Mouse (Mus musculus): ENCODE measurements around the gene Fgfr2. TPM values are rescaled to one million over a fixed set of nuclear protein-coding genes. Genes with fewer than 3 reads are reported as not detected.

Gene Fgfr2
- polyA plus RNA-seq, 2 experiments from 2014 or later: not detected

- ATAC-seq: no peak
Observed at GRCm38 (mm10) chr7:132768498-132769344, 354.4 kb downstream of the Fgfr2 start.

- ATAC-seq: peak; percentile 41
Observed at GRCm38 (mm10) chr7:132767999-132768370, 355.2 kb downstream of the Fgfr2 start.

- ATAC-seq: no peak
Observed at GRCm38 (mm10) chr7:132767233-132767998, 355.7 kb downstream of the Fgfr2 start.

GRCm38 (mm10) chr7:132766235-132766871, 356.8 kb downstream of the Fgfr2 start:
- ATAC-seq: peak; percentile 6

GRCm38 (mm10) chr7:132765629-132766186, 357.4 kb downstream of the Fgfr2 start:
- no peak for ATAC-seq

- ATAC-seq: peak; percentile 49
Observed at GRCm38 (mm10) chr7:132764896-132765491, 358.2 kb downstream of the Fgfr2 start.

- no peak for ATAC-seq
Observed at GRCm38 (mm10) chr7:132764314-132764713, 358.8 kb downstream of the Fgfr2 start.

- ATAC-seq: no peak
Observed at GRCm38 (mm10) chr7:132763911-132764310, 359.2 kb downstream of the Fgfr2 start.

- ATAC-seq: no peak
Observed at GRCm38 (mm10) chr7:132763351-132763750, 359.8 kb downstream of the Fgfr2 start.

- no peak for ATAC-seq
Observed at GRCm38 (mm10) chr7:132761409-132761808, 361.7 kb downstream of the Fgfr2 start.

GRCm38 (mm10) chr7:132760589-132761180, 362.5 kb downstream of the Fgfr2 start:
- no peak for ATAC-seq

- no peak for ATAC-seq
Observed at GRCm38 (mm10) chr7:132759926-132760325, 363.2 kb downstream of the Fgfr2 start.

- ATAC-seq: no peak
Observed at GRCm38 (mm10) chr7:132759405-132759891, 363.7 kb downstream of the Fgfr2 start.

GRCm38 (mm10) chr7:132758875-132759274, 364.3 kb downstream of the Fgfr2 start:
- no peak for ATAC-seq

GRCm38 (mm10) chr7:132756325-132756724, 366.8 kb downstream of the Fgfr2 start:
- no peak for ATAC-seq

- no peak for ATAC-seq
Observed at GRCm38 (mm10) chr7:132754389-132754750, 368.8 kb downstream of the Fgfr2 start.

- ATAC-seq: no peak
Observed at GRCm38 (mm10) chr7:132753518-132754388, 369.4 kb downstream of the Fgfr2 start.

- no peak for ATAC-seq
Observed at GRCm38 (mm10) chr7:132751716-132752115, 371.4 kb downstream of the Fgfr2 start.

GRCm38 (mm10) chr7:132749504-132749903, 373.6 kb downstream of the Fgfr2 start:
- no peak for ATAC-seq

GRCm38 (mm10) chr7:132748076-132748769, 374.9 kb downstream of the Fgfr2 start:
- ATAC-seq: no peak

Measured in activated CD4-positive, CD25-positive, alpha-beta regulatory T cell, adult 4 months (primary cell).